Mouse (Mus musculus): Measurements from ENCODE around the gene Sult2b1.

- TF ChIP-seq EP300 (IDR thresholded peaks at IDR 0.05; ENCODE audit: low read depth) (no peak), CTCF (IDR thresholded peaks at IDR 0.05; ENCODE audit: low read depth) (no peak)
Observed at GRCm38 (mm10) chr7:45703521-45704033, 80.9 kb downstream of the Sult2b1 start.
